Mouse (Mus musculus) 3134 (cell line): ENCODE measurements around the gene Rab3d.

Experiments
- DNase-seq: peaks from one replicate; pipeline ENCODE4 v3.0.0-alpha.2; 2011; ENCODE audit warnings: low spot score; ENCODE audit not compliant: insufficient read length; ENCODE audit errors: extremely low read depth

Rab3d gene

GRCm38 (mm10) chr9:21918035-21918592 lies at the start of gene Rab3d:
Gene Rab3d, minus strand, starts transcription at chr9:21918192.
- DNase-seq, result peak; percentile 95

- DNase-seq, result no peak
These were observed 45.4 kb upstream of the Rab3d start, which contains the start of gene Epor for GRCm38 (mm10) chr9:21963417-21963816. Gene Epor, minus strand, starts transcription at chr9:21963506.

GRCm38 (mm10) chr9:21962416-21963059 lies 44.5 kb upstream of the Rab3d start:
- DNase-seq, result no peak

GRCm38 (mm10) chr9:21962010-21962409 lies 44.0 kb upstream of the Rab3d start:
- no peak for DNase-seq

GRCm38 (mm10) chr9:21961366-21961980 lies 43.5 kb upstream of the Rab3d start:
- no peak for DNase-seq

- no peak for DNase-seq
These were observed 42.7 kb upstream of the Rab3d start for GRCm38 (mm10) chr9:21960558-21961208.

GRCm38 (mm10) chr9:21960135-21960534 lies 42.1 kb upstream of the Rab3d start:
- no peak for DNase-seq

GRCm38 (mm10) chr9:21959244-21959643 lies 41.3 kb upstream of the Rab3d start:
- no peak for DNase-seq

- DNase-seq, result no peak
These were observed 40.4 kb upstream of the Rab3d start for GRCm38 (mm10) chr9:21958372-21958771.

GRCm38 (mm10) chr9:21955570-21956281 lies 37.7 kb upstream of the Rab3d start, which contains the start of gene Swsap1:
Gene Swsap1, plus strand, starts transcription at chr9:21955755.
- peak; percentile 96 for DNase-seq

- DNase-seq, result no peak
These were observed 37.2 kb upstream of the Rab3d start for GRCm38 (mm10) chr9:21955225-21955569.

- no peak for DNase-seq
These were observed 36.6 kb upstream of the Rab3d start for GRCm38 (mm10) chr9:21954635-21955034.

- no peak for DNase-seq
These were observed 35.6 kb upstream of the Rab3d start for GRCm38 (mm10) chr9:21953600-21953999.

GRCm38 (mm10) chr9:21951977-21952376 lies 34.0 kb upstream of the Rab3d start:
- no peak for DNase-seq

GRCm38 (mm10) chr9:21950322-21950721 lies 32.3 kb upstream of the Rab3d start:
- DNase-seq, result peak; percentile 52

GRCm38 (mm10) chr9:21948790-21949189 lies 30.8 kb upstream of the Rab3d start:
- DNase-seq, result no peak

- no peak for DNase-seq
These were observed 30.2 kb upstream of the Rab3d start for GRCm38 (mm10) chr9:21948146-21948545.

- DNase-seq, result no peak
These were observed 29.6 kb upstream of the Rab3d start for GRCm38 (mm10) chr9:21947540-21948130.

- no peak for DNase-seq
These were observed 26.3 kb upstream of the Rab3d start for GRCm38 (mm10) chr9:21944267-21944666.

GRCm38 (mm10) chr9:21943638-21944037 lies 25.6 kb upstream of the Rab3d start:
- DNase-seq, result no peak

GRCm38 (mm10) chr9:21943046-21943445 lies 25.1 kb upstream of the Rab3d start:
- no peak for DNase-seq
